Mouse (Mus musculus): Measurements from ENCODE around the gene Pafah1b1.

Gene Pafah1b1

GRCm38 (mm10) chr11:74724235-74724791, at the start of gene Pafah1b1:
Gene Pafah1b1 (minus strand): TSS chr11:74724670.
- peak; percentile 96 for DNase-seq (ENCODE audit: low spot score)

GRCm38 (mm10) chr11:74772386-74772785, 47.9 kb upstream of the Pafah1b1 start:
- no peak for DNase-seq (ENCODE audit: low spot score)

GRCm38 (mm10) chr11:74771650-74772049, 47.2 kb upstream of the Pafah1b1 start:
- no peak for DNase-seq (ENCODE audit: low spot score)

- peak; percentile 6 for DNase-seq (ENCODE audit: low spot score)
Measured at GRCm38 (mm10) chr11:74771234-74771633, 46.8 kb upstream of the Pafah1b1 start.

- DNase-seq (ENCODE audit: low spot score), result peak; percentile 94
Measured at GRCm38 (mm10) chr11:74770595-74771207, 46.2 kb upstream of the Pafah1b1 start, which contains the start of gene Mettl16. Gene Mettl16 (plus strand): TSS chr11:74770830.

- DNase-seq (ENCODE audit: low spot score), result no peak
Measured at GRCm38 (mm10) chr11:74770037-74770436, 45.6 kb upstream of the Pafah1b1 start.

GRCm38 (mm10) chr11:74768045-74768444, 43.6 kb upstream of the Pafah1b1 start:
- DNase-seq (ENCODE audit: low spot score), result peak; percentile 36

- DNase-seq (ENCODE audit: low spot score), result no peak
Measured at GRCm38 (mm10) chr11:74767469-74767868, 43.0 kb upstream of the Pafah1b1 start.

GRCm38 (mm10) chr11:74763960-74764625, 39.6 kb upstream of the Pafah1b1 start:
- DNase-seq (ENCODE audit: low spot score), result no peak

- DNase-seq (ENCODE audit: low spot score), result no peak
Measured at GRCm38 (mm10) chr11:74761011-74761705, 36.7 kb upstream of the Pafah1b1 start.

- no peak for DNase-seq (ENCODE audit: low spot score)
Measured at GRCm38 (mm10) chr11:74756631-74757030, 32.2 kb upstream of the Pafah1b1 start.

- DNase-seq (ENCODE audit: low spot score), result no peak
Measured at GRCm38 (mm10) chr11:74751352-74752066, 27.0 kb upstream of the Pafah1b1 start.

- DNase-seq (ENCODE audit: low spot score), result no peak
Measured at GRCm38 (mm10) chr11:74750662-74751351, 26.3 kb upstream of the Pafah1b1 start.

GRCm38 (mm10) chr11:74749241-74749640, 24.8 kb upstream of the Pafah1b1 start:
- DNase-seq (ENCODE audit: low spot score), result no peak

- no peak for DNase-seq (ENCODE audit: low spot score)
Measured at GRCm38 (mm10) chr11:74748022-74748421, 23.6 kb upstream of the Pafah1b1 start.

GRCm38 (mm10) chr11:74737861-74738260, 13.4 kb upstream of the Pafah1b1 start:
- no peak for DNase-seq (ENCODE audit: low spot score)

GRCm38 (mm10) chr11:74734917-74735316, 10.4 kb upstream of the Pafah1b1 start:
- DNase-seq (ENCODE audit: low spot score), result no peak

- no peak for DNase-seq (ENCODE audit: low spot score)
Measured at GRCm38 (mm10) chr11:74725181-74725580, 711 bp upstream of the Pafah1b1 start.

GRCm38 (mm10) chr11:74723357-74724234, 874 bp downstream of the Pafah1b1 start:
- DNase-seq (ENCODE audit: low spot score), result peak; percentile 87

- DNase-seq (ENCODE audit: low spot score), result no peak
Measured at GRCm38 (mm10) chr11:74721971-74722370, 2.5 kb downstream of the Pafah1b1 start.

All from urinary bladder, postnatal 14 days (tissue).